Mouse (Mus musculus) adrenal gland, postnatal 10 days (tissue): Measurements from ENCODE around the gene Lamc2. TPM values are rescaled to one million over a fixed set of nuclear protein-coding genes. Genes with fewer than 3 reads are reported as not detected.

Experiments used
- DNase-seq: peaks from one replicate; pipeline ENCODE4 v3.0.0; 2021; ENCODE audit warnings: mixed read lengths
- total RNA-seq, 2 experiments: library from RNA; stranded (reverse); gene quantifications; 2 replicates each; pipeline ENCODE4 v1.2.3; 2021

The Lamc2 gene
- total RNA-seq, 2 experiments from 2014 or later = 1.9 to 3.2 TPM

- DNase-seq = no peak
Observed at GRCm38 (mm10) chr1:153126491-153127381, 59.5 kb downstream of the Lamc2 start.

- no peak for DNase-seq
Observed at GRCm38 (mm10) chr1:153125287-153126275, 60.7 kb downstream of the Lamc2 start.

GRCm38 (mm10) chr1:153124502-153124901 is 61.7 kb downstream of the Lamc2 start:
- DNase-seq = no peak

GRCm38 (mm10) chr1:153122764-153123163 is 63.5 kb downstream of the Lamc2 start:
- DNase-seq = peak; percentile 74

DNA sequence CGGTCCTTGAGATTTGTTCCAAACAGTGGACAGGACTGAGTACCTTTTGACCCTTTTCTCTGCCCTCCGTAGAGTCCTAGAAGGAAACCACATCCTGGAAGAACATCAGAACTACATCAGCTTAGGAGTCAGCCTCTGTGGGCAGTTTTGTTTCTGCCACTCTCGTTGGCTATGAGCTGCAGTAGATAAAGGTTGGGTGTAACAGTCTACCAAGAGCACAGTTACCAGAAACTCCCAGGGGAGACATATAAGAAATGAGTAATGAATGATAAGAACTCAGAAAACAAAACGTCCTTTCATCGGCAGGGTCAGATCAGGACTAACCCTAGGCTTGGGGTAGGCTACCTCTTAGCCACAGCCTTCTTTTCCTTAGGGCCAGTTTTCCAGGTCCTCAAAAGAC is 64.9 kb downstream of the Lamc2 start:
- DNase-seq = no peak

DNA sequence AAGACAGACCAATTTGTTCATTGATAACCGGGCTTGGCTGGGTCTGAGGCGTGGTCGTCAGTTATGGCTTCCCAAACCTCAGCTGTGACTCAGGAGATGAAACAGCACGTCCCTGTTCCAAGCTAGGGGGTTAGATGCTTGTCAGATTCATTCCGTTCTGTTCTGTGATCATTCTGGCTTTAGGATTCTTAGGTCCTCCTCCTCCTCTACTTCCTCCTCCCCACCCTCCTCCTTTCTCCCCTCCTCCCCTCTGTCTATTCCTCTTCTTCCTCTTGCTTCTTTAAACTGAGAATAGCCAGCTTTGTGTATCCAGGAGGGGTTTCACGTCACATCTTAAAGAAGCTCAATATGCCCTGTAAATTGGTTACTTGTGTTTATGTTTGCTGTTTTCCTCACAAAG is 65.7 kb downstream of the Lamc2 start:
- DNase-seq = no peak

DNA sequence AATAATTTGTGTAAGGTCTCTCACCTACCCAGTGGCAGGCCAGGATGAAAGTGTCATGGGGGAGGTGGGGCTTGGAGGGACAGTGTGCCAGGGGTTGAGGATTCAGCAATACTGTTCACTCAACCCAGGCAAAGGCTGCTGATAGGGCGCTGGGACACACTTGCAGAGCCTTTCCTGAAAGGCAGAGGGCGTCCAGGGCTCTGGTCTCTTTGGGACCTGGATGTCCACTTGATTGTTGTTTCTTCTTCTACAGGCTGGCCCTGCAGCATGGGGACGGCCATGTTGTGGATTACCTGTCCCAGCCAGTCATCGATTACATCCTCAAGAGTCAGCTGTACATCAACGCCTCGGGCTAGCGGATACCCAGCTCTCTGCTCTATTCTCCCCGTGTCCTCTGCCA is 70.9 kb downstream of the Lamc2 start:
- no peak for DNase-seq

DNA sequence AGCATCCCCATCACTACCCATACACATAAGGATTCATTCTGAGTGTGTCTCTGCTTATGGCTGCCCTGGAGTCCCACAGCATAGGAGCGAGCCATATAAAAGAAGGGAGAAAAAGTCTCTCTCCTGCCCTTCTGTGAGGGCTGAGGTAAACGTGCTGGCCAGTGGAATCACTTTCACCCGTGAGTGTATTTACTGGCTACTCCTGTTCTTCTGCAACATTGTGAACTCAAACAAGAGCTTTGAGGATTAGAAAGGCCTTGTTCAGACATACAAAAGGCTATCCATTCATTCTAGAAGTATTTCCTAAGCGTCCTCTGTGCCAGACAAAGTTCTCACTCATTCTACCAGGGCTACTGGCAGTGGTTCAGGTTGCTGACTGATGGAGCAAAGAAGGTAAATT is 74.7 kb downstream of the Lamc2 start:
- DNase-seq = no peak

DNA sequence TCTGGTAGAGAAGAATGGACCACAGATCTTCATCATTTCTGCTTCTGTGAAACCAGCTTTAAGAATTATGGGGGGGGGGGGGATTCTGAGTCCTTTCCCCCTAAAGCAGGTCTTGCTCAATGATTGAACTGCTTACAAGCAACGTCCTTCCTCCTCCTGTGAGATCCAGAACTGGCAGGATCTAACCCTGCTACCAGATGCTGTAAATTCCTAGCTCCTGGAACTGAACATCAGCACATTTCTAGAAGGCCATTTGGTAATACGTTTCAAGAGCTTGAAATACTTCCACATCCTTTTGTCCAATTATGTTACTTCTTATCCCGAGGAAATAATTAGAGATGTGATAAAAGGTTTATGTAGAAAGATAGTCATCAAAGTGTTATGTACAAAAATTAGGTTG is 76.4 kb downstream of the Lamc2 start:
- DNase-seq = no peak

GRCm38 (mm10) chr1:153109346-153109745 is 76.9 kb downstream of the Lamc2 start:
- no peak for DNase-seq

GRCm38 (mm10) chr1:153107866-153108265 is 78.4 kb downstream of the Lamc2 start:
- DNase-seq = no peak

DNA sequence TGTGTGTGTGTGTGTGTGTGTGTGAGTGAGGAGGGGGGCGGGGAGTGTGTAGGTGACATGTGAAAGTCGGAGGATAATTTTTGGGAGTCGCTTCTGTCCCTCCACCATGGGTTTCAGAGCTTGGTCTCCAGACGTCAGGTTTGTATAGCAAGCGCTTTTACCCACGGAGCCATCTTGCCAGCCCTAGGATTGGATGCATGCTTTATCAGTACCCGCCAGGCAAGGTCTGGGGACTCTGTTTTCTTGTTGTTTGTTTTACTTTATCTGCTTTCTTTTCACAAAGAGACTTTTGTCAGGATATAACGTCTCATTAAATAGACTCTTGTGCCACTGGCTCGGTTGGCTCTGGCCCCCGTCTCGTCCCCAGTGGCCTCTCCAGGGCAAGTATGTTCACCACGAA is 81.4 kb downstream of the Lamc2 start:
- DNase-seq = no peak

- no peak for DNase-seq
Observed at GRCm38 (mm10) chr1:153103186-153103554, 83.1 kb downstream of the Lamc2 start.

- no peak for DNase-seq
Observed at GRCm38 (mm10) chr1:153102296-153103185, 83.7 kb downstream of the Lamc2 start.

GRCm38 (mm10) chr1:153101327-153101880 is 84.8 kb downstream of the Lamc2 start:
- DNase-seq = peak; percentile 75

GRCm38 (mm10) chr1:153100912-153101311 is 85.3 kb downstream of the Lamc2 start:
- no peak for DNase-seq

DNA sequence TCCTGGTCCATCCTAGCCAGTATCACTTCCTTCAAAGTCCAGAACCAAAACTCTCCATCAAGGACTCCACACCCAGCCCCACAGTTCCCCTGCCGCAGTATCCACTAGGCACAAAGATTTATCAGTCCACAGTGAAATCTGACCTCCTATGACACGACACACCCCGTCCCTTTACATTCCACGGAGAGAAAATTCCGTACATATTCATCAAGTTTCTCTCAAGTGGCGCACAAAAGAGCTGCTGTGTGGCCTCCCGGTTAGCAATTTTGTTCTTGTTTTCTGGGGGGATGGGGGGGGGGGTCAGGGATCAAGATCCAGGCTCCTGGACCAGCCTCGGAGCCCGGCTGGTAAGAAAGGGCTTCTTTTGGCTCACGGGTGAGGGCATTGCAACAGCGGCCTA is 87.7 kb downstream of the Lamc2 start:
- DNase-seq = no peak

DNA sequence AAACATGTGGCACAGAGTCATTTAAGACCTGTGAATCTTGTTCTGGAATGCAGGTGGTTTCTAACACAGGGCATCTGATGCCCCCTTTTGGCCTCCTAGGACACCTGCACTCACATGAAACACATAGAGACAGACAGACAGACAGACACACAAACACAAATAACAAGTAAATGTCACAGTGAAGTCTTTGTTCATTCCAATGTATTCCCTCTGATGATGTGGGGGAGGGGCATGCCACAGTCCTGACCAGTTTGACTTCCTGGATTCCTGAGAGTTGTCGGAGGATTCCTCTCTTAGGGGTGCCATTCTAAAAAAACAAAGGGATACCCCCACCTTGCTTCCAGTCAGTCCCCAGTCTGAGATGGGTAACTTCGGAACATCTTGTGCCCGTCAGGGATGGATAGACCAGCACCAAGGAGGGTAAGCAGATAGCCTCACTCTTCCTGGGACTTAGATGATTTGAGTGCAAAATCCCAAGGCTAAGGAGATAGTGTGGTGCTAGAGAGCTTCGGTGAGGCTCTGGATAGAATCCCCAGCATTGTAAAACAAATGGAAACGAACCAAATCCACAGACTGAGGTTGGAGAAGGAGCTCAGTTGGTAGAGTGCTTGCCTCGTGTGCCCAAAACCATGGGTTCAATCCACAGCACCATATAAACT is 89.1 kb downstream of the Lamc2 start:
- DNase-seq = no peak

DNA sequence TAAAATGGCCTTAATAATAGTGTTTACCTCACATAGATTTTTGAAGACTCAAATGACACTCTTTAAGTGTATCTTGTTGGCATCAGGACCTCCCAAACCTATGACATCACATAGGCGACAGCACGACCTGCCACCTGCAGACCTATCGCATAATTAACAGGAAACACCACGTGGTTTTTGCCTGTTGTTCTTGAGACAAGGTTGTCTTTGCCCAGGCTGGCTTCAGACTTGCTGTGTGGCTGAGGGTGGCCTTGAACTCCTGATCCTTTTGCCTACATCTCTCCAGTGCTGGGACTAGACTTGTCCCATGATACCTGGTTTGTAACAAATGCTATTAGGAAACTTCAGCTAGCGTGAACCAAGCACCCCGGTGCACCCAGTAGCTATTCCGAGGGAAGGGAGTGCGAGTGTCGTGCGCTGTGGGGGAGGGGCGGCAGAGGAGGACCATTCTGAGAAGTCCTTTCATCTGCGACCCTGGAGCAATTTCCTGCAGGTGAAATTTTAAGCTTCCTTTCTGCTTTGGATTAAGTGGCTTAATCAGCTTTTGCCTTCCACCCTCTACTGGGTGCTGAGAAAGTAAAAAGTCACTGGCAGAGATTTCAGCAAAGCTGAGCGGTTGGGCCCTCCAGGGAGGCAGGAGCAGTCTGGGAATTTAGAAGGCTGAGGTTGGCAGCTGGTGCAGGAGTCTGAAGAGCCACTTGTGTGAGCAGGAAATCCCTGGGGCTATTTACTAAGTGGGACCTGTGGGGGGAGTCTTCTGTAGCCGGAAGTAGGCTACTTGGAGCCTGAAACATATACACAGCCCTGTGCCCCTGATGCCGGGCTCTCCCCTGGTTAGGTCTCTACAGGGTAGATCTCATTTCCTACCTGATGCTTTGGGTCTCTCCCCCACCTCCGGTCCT is 90.2 kb downstream of the Lamc2 start:
- DNase-seq = peak; percentile 46

GRCm38 (mm10) chr1:153095328-153095727 is 90.9 kb downstream of the Lamc2 start:
- DNase-seq = no peak
